Mouse (Mus musculus): ENCODE measurements around the gene Osbpl5. TPM values are rescaled to one million over a fixed set of nuclear protein-coding genes. Genes with fewer than 3 reads are reported as not detected.

Gene Osbpl5
- polyA plus RNA-seq, 1 experiment: 8.4 TPM

GRCm38 (mm10) chr7:143792336-143792985 lies 35.7 kb upstream of the Osbpl5 start:
- no peak overlapping the region for H3K4me3 ChIP-seq (ENCODE audit: control insufficient read depth, low read depth, low read length)
- TF ChIP-seq CTCF (IDR thresholded peaks at IDR 0.05; ENCODE audit: control insufficient read depth, insufficient read depth, insufficient replicate concordance, low read depth, low read length) (no peak), POLR2A (IDR thresholded peaks at IDR 0.05; ENCODE audit: control insufficient read depth, low read depth, low read length) (no peak)

GRCm38 (mm10) chr7:143783996-143784829 lies 27.4 kb upstream of the Osbpl5 start, which contains the start of gene Mrgpre:
Mrgpre (minus strand) TSS chr7:143784500.
- Histone ChIP-seq H3K27ac (ENCODE audit: control insufficient read depth, insufficient read depth, low read depth, low read length) (no peak within 1 kb of the TSS), H3K36me3 (ENCODE audit: control insufficient read depth, insufficient read depth, low read length) (no peaks in the 10 kb centered on the region), H3K4me1 (ENCODE audit: control insufficient read depth, insufficient read depth, low read length) (peaks cover 9% of the 10 kb centered on the region; the same call in 1 of the 2 replicates), H3K27me3 (ENCODE audit: control insufficient read depth, insufficient read depth, low read length) (no peaks in the 10 kb centered on the region), H3K4me3 (ENCODE audit: control insufficient read depth, low read depth, low read length) (peak within 1 kb of the TSS; percentile 53)
- TF ChIP-seq POLR2A (IDR thresholded peaks at IDR 0.05; ENCODE audit: control insufficient read depth, low read depth, low read length) (no peak), CTCF (IDR thresholded peaks at IDR 0.05; ENCODE audit: control insufficient read depth, insufficient read depth, insufficient replicate concordance, low read depth, low read length) (no peak)

More at GRCm38 (mm10) chr7:143792336-143792985, 35.7 kb upstream of the Osbpl5 start:
- Histone ChIP-seq H3K36me3 (ENCODE audit: control insufficient read depth, insufficient read depth, low read length) (no peaks in the 10 kb centered on the region; the same call in 1 of the 2 replicates), H3K27me3 (ENCODE audit: control insufficient read depth, insufficient read depth, low read length) (no peaks in the 10 kb centered on the region), H3K27ac (ENCODE audit: control insufficient read depth, insufficient read depth, low read depth, low read length) (no peak overlapping the region), H3K4me1 (ENCODE audit: control insufficient read depth, insufficient read depth, low read length) (no peaks in the 10 kb centered on the region)

DNA sequence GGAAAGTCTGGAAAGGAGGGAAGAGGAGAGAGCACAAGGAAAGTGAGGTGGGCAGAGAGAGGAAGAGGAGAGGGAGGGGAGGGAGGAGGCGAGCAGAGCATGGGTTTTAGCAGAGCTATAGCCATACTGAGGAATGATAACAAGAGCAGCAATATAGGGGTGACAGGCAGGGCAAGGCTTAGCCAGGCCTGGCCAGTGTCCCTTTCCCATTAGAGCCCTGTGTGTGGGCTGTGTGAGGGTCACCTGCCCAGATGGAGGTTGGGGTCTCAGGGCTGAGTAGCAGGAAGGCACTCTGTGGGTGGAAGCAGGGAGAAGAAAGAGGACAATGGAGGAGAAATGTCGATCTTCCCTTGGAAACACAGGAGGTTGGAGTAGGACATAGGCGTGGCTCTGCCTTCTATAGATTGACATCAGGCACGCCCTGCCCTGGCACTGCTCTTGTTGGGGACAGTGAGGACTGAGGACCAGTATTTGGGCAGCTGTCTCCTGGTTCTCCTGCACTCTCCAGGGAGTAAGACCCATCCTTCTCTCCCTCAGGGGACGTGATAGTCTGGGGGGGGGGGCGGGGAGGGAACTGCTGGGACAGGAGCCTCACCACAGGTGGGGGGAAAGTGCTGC lies 26.7 kb upstream of the Osbpl5 start:
- no peaks in the 10 kb centered on the region for H3K36me3 ChIP-seq (ENCODE audit: control insufficient read depth, insufficient read depth, low read length)
- H3K27me3 ChIP-seq (ENCODE audit: control insufficient read depth, insufficient read depth, low read length): no peaks in the 10 kb centered on the region
- no peak overlapping the region for H3K27ac ChIP-seq (ENCODE audit: control insufficient read depth, insufficient read depth, low read depth, low read length)
- H3K4me3 ChIP-seq (ENCODE audit: control insufficient read depth, low read depth, low read length): no peak overlapping the region
- no peak for TF ChIP-seq CTCF (IDR thresholded peaks at IDR 0.05; ENCODE audit: control insufficient read depth, insufficient read depth, insufficient replicate concordance, low read depth, low read length)
- peaks cover 9% of the 10 kb centered on the region; the same call in 1 of the 2 replicates for H3K4me1 ChIP-seq (ENCODE audit: control insufficient read depth, insufficient read depth, low read length)

DNA sequence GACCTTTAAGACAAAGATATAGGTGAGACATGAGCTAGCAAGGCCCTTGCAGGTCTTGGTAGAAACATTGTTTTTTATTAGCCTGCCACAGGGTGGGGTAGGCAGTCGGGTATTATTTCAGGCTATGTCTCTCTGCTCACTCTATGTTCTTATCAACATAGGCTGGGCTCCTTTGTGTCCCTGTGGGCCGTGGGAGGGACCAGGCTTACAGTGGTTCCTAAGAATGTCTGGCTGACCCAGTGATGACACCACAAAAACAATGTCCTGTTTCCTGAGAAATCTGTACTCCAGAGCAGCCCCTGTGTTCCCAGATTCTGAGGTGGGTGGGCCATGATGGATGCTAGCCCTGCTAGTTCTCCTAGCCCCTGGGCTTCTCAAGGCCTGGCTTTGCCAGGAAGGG lies 20.6 kb upstream of the Osbpl5 start:
- no peaks in the 10 kb centered on the region for H3K36me3 ChIP-seq (ENCODE audit: control insufficient read depth, insufficient read depth, low read length)
- H3K4me1 ChIP-seq (ENCODE audit: control insufficient read depth, insufficient read depth, low read length): no peaks in the 10 kb centered on the region
- no peak for TF ChIP-seq CTCF (IDR thresholded peaks at IDR 0.05; ENCODE audit: control insufficient read depth, insufficient read depth, insufficient replicate concordance, low read depth, low read length)
- no peak for TF ChIP-seq POLR2A (IDR thresholded peaks at IDR 0.05; ENCODE audit: control insufficient read depth, low read depth, low read length)
- H3K27ac ChIP-seq (ENCODE audit: control insufficient read depth, insufficient read depth, low read depth, low read length): no peak overlapping the region
- H3K27me3 ChIP-seq (ENCODE audit: control insufficient read depth, insufficient read depth, low read length): no peaks in the 10 kb centered on the region
- no peak overlapping the region for H3K4me3 ChIP-seq (ENCODE audit: control insufficient read depth, low read depth, low read length)

DNA sequence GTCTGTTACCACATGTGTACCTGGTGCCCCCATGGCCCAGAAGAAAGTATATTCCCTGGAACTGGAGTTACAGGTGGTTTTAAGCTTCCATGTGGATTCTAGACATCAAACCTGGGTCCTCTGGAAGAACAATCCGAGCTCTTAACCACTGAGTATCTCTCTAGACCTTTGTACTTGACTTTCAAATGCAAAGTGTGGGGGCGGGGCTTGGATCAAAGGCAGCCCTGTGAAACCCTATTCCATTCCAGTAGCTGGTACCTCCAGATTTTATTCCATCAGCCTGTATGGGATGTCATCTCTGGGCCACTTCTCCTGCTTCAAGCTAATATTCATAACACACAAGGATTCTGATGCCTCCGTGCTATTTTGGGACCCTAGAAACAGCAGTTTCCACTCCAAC lies 19.4 kb upstream of the Osbpl5 start:
- Histone ChIP-seq H3K4me1 (ENCODE audit: control insufficient read depth, insufficient read depth, low read length) (no peaks in the 10 kb centered on the region), H3K27ac (ENCODE audit: control insufficient read depth, insufficient read depth, low read depth, low read length) (no peak overlapping the region), H3K27me3 (ENCODE audit: control insufficient read depth, insufficient read depth, low read length) (no peaks in the 10 kb centered on the region), H3K4me3 (ENCODE audit: control insufficient read depth, low read depth, low read length) (peak overlapping the region; percentile 19), H3K36me3 (ENCODE audit: control insufficient read depth, insufficient read depth, low read length) (no peaks in the 10 kb centered on the region)
- TF ChIP-seq CTCF (IDR thresholded peaks at IDR 0.05; ENCODE audit: control insufficient read depth, insufficient read depth, insufficient replicate concordance, low read depth, low read length): no peak
- TF ChIP-seq POLR2A (IDR thresholded peaks at IDR 0.05; ENCODE audit: control insufficient read depth, low read depth, low read length): no peak

GRCm38 (mm10) chr7:143769461-143769860 lies 12.7 kb upstream of the Osbpl5 start:
- Histone ChIP-seq H3K4me3 (ENCODE audit: control insufficient read depth, low read depth, low read length) (no peak overlapping the region), H3K36me3 (ENCODE audit: control insufficient read depth, insufficient read depth, low read length) (no peaks in the 10 kb centered on the region), H3K27ac (ENCODE audit: control insufficient read depth, insufficient read depth, low read depth, low read length) (no peak overlapping the region), H3K4me1 (ENCODE audit: control insufficient read depth, insufficient read depth, low read length) (no peaks in the 10 kb centered on the region), H3K27me3 (ENCODE audit: control insufficient read depth, insufficient read depth, low read length) (no peaks in the 10 kb centered on the region)
- TF ChIP-seq CTCF (IDR thresholded peaks at IDR 0.05; ENCODE audit: control insufficient read depth, insufficient read depth, insufficient replicate concordance, low read depth, low read length): no peak

DNA sequence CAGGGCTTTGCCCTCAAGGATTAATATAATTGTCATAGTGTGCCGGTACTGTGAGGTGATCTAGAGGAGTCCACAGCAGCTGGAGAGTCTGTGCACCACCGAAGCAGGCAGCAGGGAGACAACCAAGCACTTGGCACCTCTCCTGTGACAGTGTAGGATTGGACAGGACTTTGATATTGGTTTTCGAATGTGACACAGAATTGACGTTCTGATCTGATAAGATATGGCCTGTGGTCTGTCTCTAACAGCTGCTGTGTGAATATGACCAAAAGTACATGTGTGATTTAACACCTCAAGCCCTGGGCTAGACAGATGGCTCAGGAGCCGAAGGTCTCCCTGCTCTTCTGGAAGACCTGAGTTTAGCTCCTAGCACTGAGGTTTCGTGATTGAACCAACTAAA lies 11.5 kb upstream of the Osbpl5 start:
- H3K27ac ChIP-seq (ENCODE audit: control insufficient read depth, insufficient read depth, low read depth, low read length): no peak overlapping the region
- no peak for TF ChIP-seq POLR2A (IDR thresholded peaks at IDR 0.05; ENCODE audit: control insufficient read depth, low read depth, low read length)
- TF ChIP-seq CTCF (IDR thresholded peaks at IDR 0.05; ENCODE audit: control insufficient read depth, insufficient read depth, insufficient replicate concordance, low read depth, low read length): no peak
- no peaks in the 10 kb centered on the region for H3K4me1 ChIP-seq (ENCODE audit: control insufficient read depth, insufficient read depth, low read length)
- H3K4me3 ChIP-seq (ENCODE audit: control insufficient read depth, low read depth, low read length): no peak overlapping the region
- no peaks in the 10 kb centered on the region for H3K36me3 ChIP-seq (ENCODE audit: control insufficient read depth, insufficient read depth, low read length)
- H3K27me3 ChIP-seq (ENCODE audit: control insufficient read depth, insufficient read depth, low read length): no peaks in the 10 kb centered on the region

All from testis, adult 2 months (tissue).